Mouse (Mus musculus) liver, embryonic 11.5 days (tissue): Measurements from ENCODE around the gene Ppp1r13b. TPM values are rescaled to one million over a fixed set of nuclear protein-coding genes. Genes with fewer than 3 reads are reported as not detected.

ENCODE experiments used
- ATAC-seq: fragments of 200-750 bp; cut with Nextera tagmentation; replicated peaks from 2 replicates; pipeline ENCODE4 v1.8.0; 2017; ENCODE audit warnings: moderate number of reproducible peaks, mild to moderate bottlenecking, moderate TSS enrichment, moderate library complexity; ENCODE audit not compliant: low FRiP score
- DNase-seq: peaks from one replicate; pipeline ENCODE4 v3.0.0-alpha.2; 2017; ENCODE audit warnings: low spot score
- H3K27ac ChIP-seq: fragments of 300-500 bp; sonication (generic); 2 replicates; pipeline ENCODE4 v1.5.1; 2014; ENCODE audit warnings: mild to moderate bottlenecking, low read depth, low read length, control low read depth
- H3K27me3 ChIP-seq: fragments of 300-500 bp; sonication (generic); replicated peaks from 2 replicates; pipeline ENCODE4 v1.6.1; 2014; ENCODE audit warnings: low read length, mixed read lengths; ENCODE audit not compliant: control insufficient read depth, insufficient read depth
- H3K36me3 ChIP-seq: fragments of 300-500 bp; sonication (generic); 2 replicates; pipeline ENCODE4 v1.6.1; 2014; ENCODE audit warnings: mild to moderate bottlenecking, low read length, moderate library complexity, mixed read lengths; ENCODE audit not compliant: control insufficient read depth, insufficient read depth
- H3K4me1 ChIP-seq: fragments of 300-500 bp; sonication (generic); replicated peaks from 2 replicates; pipeline ENCODE4 v1.6.1; 2014; ENCODE audit warnings: low read length, mixed read lengths; ENCODE audit not compliant: control insufficient read depth, insufficient read depth
- H3K4me2 ChIP-seq: fragments of 300-500 bp; sonication (generic); 2 replicates; pipeline ENCODE4 v1.6.1; 2014; ENCODE audit warnings: mild to moderate bottlenecking, control low read depth, moderate library complexity
- H3K4me3 ChIP-seq: fragments of 300-500 bp; sonication (generic); 2 replicates; pipeline ENCODE4 v1.5.1; 2014; ENCODE audit warnings: low read depth, low read length, control low read depth
- H3K9ac ChIP-seq: fragments of 300-500 bp; sonication (generic); 2 replicates; pipeline ENCODE4 v1.6.1; 2014; ENCODE audit warnings: low read depth, low read length, control low read depth
- H3K9me3 ChIP-seq: fragments of 300-500 bp; sonication (generic); 2 replicates; pipeline ENCODE4 v1.6.1; 2016; ENCODE audit warnings: low read length, inconsistent platforms, mixed read lengths; ENCODE audit not compliant: control insufficient read depth
- WGBS: fragments of 180-500 bp; shearing (Covaris S2); extraction: QIAGEN DNeasy Blood & Tissue Kit; methylation state at CpG from one replicate; pipeline ENCODE4 v1.1.7; 2014; 5-methylcytosine and 5-hydroxymethylcytosine counted together
- polyA plus RNA-seq: library from polyadenylated mRNA; unstranded; fragments of >200 nt; fragmentation: Nextera tagmentation; extraction: Ambion mirVana; gene quantifications from 2 replicates; pipeline ENCODE4 v1.2.1, GENCODE M21; 2014

The Ppp1r13b gene
- polyA plus RNA-seq, 1 experiment from 2014 or later, result 10.8 TPM

- H3K9me3 ChIP-seq, result no peaks in the 10 kb centered on the region
- H3K27me3 ChIP-seq, result no peaks in the 10 kb centered on the region
- ATAC-seq, result peak; percentile 97
- H3K4me2 ChIP-seq, result peak overlapping the region; percentile 48
- no peak overlapping the region for H3K9ac ChIP-seq
- peaks cover 42% of the 10 kb centered on the region for H3K4me1 ChIP-seq
- no peak overlapping the region for H3K4me3 ChIP-seq
- peak overlapping the region; percentile 62 for H3K27ac ChIP-seq
- 17% methylated on average over 7 of the region's 7 CpGs for WGBS
- peak; percentile 50 for DNase-seq
- 0 out of 2 replicates have a peak, but pooled peaks cover 2% of the 10 kb centered on the region for H3K36me3 ChIP-seq
Measured at GRCm38 (mm10) chr12:111896908-111897661, 10.8 kb downstream of the Ppp1r13b start.

- DNase-seq, result no peak
- Histone ChIP-seq H3K36me3 (0 out of 2 replicates have a peak, but pooled peaks cover 2% of the 10 kb centered on the region), H3K27ac (no peak overlapping the region), H3K4me3 (no peak overlapping the region), H3K27me3 (no peaks in the 10 kb centered on the region), H3K9me3 (no peaks in the 10 kb centered on the region), H3K4me1 (peaks cover 42% of the 10 kb centered on the region), H3K9ac (no peak overlapping the region), H3K4me2 (no peak overlapping the region)
- ATAC-seq, result no peak
- WGBS, result 55% methylated on average over 1 of the region's 1 CpGs
Measured at GRCm38 (mm10) chr12:111894082-111894481, 13.8 kb downstream of the Ppp1r13b start.

DNA sequence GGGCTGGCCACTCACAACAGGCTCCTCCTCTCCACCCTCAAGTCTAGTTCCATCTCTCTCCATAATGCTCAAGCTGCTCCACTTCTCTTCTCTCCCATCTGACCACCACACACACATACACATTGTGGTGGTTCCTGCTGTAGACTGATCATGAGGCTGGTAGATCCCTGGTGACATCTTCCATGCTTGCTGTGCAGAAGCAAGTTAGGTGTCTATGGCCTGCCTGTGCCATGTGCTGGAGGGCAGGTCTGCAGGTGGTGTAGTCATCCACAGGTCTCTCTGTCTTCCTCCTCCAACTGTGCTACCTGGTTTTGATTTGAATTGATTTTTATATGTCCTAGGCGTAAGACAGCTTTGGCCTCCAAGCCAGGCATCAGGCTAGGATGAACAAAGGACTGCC lies 14.9 kb downstream of the Ppp1r13b start:
- H3K9me3 ChIP-seq, result no peaks in the 10 kb centered on the region
- H3K36me3 ChIP-seq, result 0 out of 2 replicates have a peak, but pooled peaks cover 2% of the 10 kb centered on the region
- no peaks in the 10 kb centered on the region for H3K27me3 ChIP-seq
- DNase-seq (no peak), ATAC-seq (no peak)
- H3K9ac ChIP-seq, result no peak overlapping the region
- H3K4me3 ChIP-seq, result no peak overlapping the region
- H3K4me2 ChIP-seq, result no peak overlapping the region
- H3K27ac ChIP-seq, result no peak overlapping the region
- 81% methylated on average over 1 of the region's 1 CpGs for WGBS
- peaks cover 34% of the 10 kb centered on the region for H3K4me1 ChIP-seq

GRCm38 (mm10) chr12:111891800-111892199 lies 16.1 kb downstream of the Ppp1r13b start:
- 84% methylated on average over 4 of the region's 4 CpGs for WGBS
- Histone ChIP-seq H3K36me3 (0 out of 2 replicates have a peak, but pooled peaks cover 2% of the 10 kb centered on the region), H3K4me2 (no peak overlapping the region), H3K9me3 (no peaks in the 10 kb centered on the region), H3K4me1 (peaks cover 23% of the 10 kb centered on the region), H3K27me3 (no peaks in the 10 kb centered on the region), H3K27ac (no peak overlapping the region), H3K9ac (no peak overlapping the region), H3K4me3 (no peak overlapping the region)
- no peak for DNase-seq
- no peak for ATAC-seq

- Histone ChIP-seq H3K4me1 (peaks cover 14% of the 10 kb centered on the region), H3K9ac (no peak overlapping the region), H3K27me3 (no peaks in the 10 kb centered on the region), H3K4me2 (no peak overlapping the region), H3K9me3 (no peaks in the 10 kb centered on the region), H3K4me3 (no peak overlapping the region), H3K36me3 (0 out of 2 replicates have a peak, but pooled peaks cover 2% of the 10 kb centered on the region), H3K27ac (no peak overlapping the region)
- no peak for ATAC-seq
- WGBS, result 87% methylated on average over 3 of the region's 3 CpGs
- no peak for DNase-seq
Measured at GRCm38 (mm10) chr12:111889251-111889650, 18.7 kb downstream of the Ppp1r13b start.

GRCm38 (mm10) chr12:111888303-111888864 lies 19.5 kb downstream of the Ppp1r13b start:
- Histone ChIP-seq H3K4me2 (no peak overlapping the region), H3K27me3 (no peaks in the 10 kb centered on the region), H3K9ac (no peak overlapping the region), H3K9me3 (no peaks in the 10 kb centered on the region), H3K36me3 (0 out of 2 replicates have a peak, but pooled peaks cover 2% of the 10 kb centered on the region), H3K4me3 (no peak overlapping the region), H3K4me1 (peaks cover 10% of the 10 kb centered on the region), H3K27ac (no peak overlapping the region)
- DNase-seq (no peak), ATAC-seq (no peak)
- WGBS, result 87% methylated on average over 4 of the region's 4 CpGs

GRCm38 (mm10) chr12:111887005-111887404 lies 20.9 kb downstream of the Ppp1r13b start:
- Histone ChIP-seq H3K4me2 (no peak overlapping the region), H3K9me3 (no peaks in the 10 kb centered on the region), H3K9ac (no peak overlapping the region), H3K4me3 (no peak overlapping the region), H3K27ac (no peak overlapping the region), H3K4me1 (peaks cover 15% of the 10 kb centered on the region), H3K27me3 (no peaks in the 10 kb centered on the region), H3K36me3 (no peaks in the 10 kb centered on the region)
- 92% methylated on average over 1 of the region's 1 CpGs for WGBS
- ATAC-seq, result no peak
- DNase-seq, result no peak

GRCm38 (mm10) chr12:111882852-111883251 lies 25.1 kb downstream of the Ppp1r13b start:
- H3K4me3 ChIP-seq, result no peak overlapping the region
- 37% methylated on average over 4 of the region's 4 CpGs for WGBS
- H3K4me1 ChIP-seq, result peaks cover 15% of the 10 kb centered on the region
- H3K27ac ChIP-seq, result no peak overlapping the region
- H3K9me3 ChIP-seq, result no peaks in the 10 kb centered on the region
- no peaks in the 10 kb centered on the region for H3K36me3 ChIP-seq
- ATAC-seq, result no peak
- no peak overlapping the region for H3K9ac ChIP-seq
- H3K4me2 ChIP-seq, result no peak overlapping the region
- no peaks in the 10 kb centered on the region for H3K27me3 ChIP-seq
- no peak for DNase-seq

- H3K27me3 ChIP-seq, result no peaks in the 10 kb centered on the region
- ATAC-seq (no peak), DNase-seq (no peak)
- H3K4me2 ChIP-seq, result no peak overlapping the region
- peaks cover 15% of the 10 kb centered on the region for H3K4me1 ChIP-seq
- 63% methylated on average over 3 of the region's 3 CpGs for WGBS
- no peak overlapping the region for H3K4me3 ChIP-seq
- no peaks in the 10 kb centered on the region for H3K36me3 ChIP-seq
- no peak overlapping the region for H3K27ac ChIP-seq
- no peaks in the 10 kb centered on the region for H3K9me3 ChIP-seq
- H3K9ac ChIP-seq, result no peak overlapping the region
Measured at GRCm38 (mm10) chr12:111882022-111882421, 25.9 kb downstream of the Ppp1r13b start.
